Mouse (Mus musculus) megakaryocyte, embryonic 14.5 days (primary cell): Measurements from ENCODE around the gene Zswim4.

Experiments
- FLI1 ChIP-seq: IDR thresholded peaks from 2 replicates; pipeline ENCODE4 v1.6.1; 2012; ENCODE audit warnings: low read length, inconsistent platforms, mixed read lengths
- GATA1 ChIP-seq: IDR thresholded peaks from 3 replicates; pipeline ENCODE4 v1.6.1; 2012; ENCODE audit warnings: mixed read lengths, low read length, inconsistent platforms, borderline replicate concordance

GRCm38 (mm10) chr8:84210167-84210791 lies 26.6 kb downstream of the Zswim4 start:
- TF ChIP-seq GATA1: no peak
- TF ChIP-seq FLI1: no peak
